Mouse (Mus musculus): Measurements from ENCODE around the gene Slc30a10.

The Slc30a10 gene

DNA sequence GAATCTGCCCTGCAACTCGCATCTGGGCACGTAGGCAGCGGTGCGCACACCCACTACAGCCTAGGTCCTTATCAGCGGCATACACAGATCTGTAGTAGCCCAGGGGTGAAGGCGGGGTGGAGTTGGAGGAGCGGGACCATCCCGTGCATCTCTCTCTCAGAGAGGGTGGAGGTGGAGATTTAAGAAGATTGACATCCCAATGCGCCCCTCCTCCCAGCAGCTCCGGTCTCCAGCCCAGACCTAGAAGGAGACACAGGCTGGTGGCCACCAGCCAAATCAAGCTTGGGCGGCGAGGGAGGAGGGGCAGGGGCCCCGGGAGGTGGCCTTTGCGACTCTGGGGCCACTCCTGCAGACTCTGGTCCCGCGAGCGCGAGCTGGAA lies at the start of gene Slc30a10:
Gene Slc30a10 (plus strand): TSS at position 274 of the 380 bp plus-strand sequence.
- DNase-seq (ENCODE audit: low read depth, low spot score) = peak; percentile 43

GRCm38 (mm10) chr1:185405921-185406320 lies 48.7 kb upstream of the Slc30a10 start:
- no peak for DNase-seq (ENCODE audit: low read depth, low spot score)

GRCm38 (mm10) chr1:185409831-185410230 lies 44.8 kb upstream of the Slc30a10 start:
- peak; percentile 8 for DNase-seq (ENCODE audit: low read depth, low spot score)

DNA sequence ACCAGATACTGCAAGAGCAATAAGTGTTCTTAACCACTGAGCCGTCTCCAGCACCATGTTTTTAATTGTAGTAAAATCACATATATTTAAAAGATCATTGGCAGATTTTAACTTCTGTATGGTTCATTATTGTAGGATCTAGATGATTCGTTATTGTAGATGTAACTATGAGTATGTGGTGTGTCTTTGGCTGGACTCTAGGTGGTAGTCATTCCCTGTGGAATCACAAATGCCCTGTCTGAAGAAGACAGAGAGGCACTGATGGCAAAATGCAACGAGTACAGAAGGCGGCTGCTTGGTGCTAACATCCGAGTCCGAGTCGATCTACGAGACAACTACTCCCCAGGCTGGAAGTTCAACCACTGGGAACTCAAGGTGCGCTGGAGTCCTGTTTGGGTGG lies 36.6 kb upstream of the Slc30a10 start:
- no peak for DNase-seq (ENCODE audit: low read depth, low spot score)

DNA sequence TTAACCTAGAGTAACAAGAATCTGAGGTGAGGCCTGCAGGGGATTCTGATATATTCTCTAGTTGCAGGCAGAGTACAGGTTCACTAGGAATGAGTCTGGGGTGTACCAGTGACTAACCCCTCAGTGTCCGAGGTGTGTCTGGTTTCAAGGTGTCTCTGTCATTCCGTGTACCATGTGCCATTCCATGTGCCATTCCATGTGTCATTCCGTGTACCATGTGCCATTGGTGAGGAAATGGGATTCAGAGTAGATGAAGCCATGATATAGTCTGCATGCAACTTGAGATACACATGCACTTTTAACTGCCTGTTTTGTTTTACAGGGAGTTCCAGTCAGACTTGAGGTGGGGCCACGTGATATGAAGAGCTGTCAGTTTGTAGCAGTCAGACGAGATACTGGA lies 34.8 kb upstream of the Slc30a10 start:
- DNase-seq (ENCODE audit: low read depth, low spot score) = no peak

DNA sequence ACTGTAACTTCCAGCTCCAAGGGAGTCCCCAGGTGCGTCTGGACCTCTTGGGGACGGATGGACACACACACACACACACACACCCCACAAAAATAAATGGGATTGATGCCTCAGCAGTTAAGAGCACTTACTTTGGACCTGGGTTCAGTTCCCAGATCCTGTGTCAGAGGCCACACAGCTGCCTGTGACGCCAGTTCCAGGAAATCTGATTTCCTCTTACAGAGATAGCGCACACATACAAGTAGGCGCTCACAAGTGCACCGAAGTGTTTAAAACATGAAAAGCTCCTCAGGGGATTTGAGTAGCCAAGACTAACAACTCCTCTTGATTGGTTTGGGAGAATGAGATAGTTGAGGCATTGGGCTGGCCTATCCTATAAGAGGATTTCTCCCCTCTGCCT lies 33.9 kb upstream of the Slc30a10 start:
- no peak for DNase-seq (ENCODE audit: low read depth, low spot score)

DNA sequence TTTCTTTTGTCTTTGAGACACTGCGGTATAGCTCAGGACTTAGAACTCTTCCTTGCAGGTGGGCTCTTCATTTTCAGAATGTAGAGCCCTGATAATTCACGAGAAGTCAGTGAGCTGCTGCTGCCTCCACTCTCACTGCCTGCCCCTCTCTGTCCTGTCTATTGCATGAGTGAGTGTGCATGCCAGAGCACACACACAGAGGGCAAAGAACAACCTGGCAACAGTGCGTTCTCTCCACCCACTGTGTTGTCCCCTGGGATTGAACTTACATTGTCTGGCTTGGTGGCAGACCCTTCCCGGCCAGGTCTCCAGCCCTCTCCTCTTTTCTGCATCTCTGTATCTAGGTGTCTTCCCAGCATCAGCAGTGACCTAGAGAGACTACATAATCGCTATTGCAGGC lies 28.1 kb upstream of the Slc30a10 start:
- DNase-seq (ENCODE audit: low read depth, low spot score) = no peak

DNA sequence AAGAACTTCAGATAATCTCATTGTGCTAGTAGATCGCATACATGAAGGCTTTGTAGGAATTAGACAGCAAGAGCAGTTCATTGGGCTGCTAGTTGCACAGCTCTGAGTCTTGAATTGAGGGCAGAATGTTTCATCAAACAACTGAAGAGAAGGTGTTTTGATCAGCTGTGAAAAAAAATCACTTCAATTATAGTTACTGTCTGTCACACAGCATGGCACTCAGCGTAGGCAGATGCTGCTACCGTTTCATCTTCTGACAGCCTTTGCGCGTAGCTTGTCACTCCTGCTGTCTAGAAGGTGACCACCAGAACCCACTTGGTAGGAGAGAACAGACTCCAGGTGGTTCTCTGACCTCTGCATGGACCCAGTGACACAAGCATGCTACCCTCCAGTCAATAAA lies 24.2 kb upstream of the Slc30a10 start:
- no peak for DNase-seq (ENCODE audit: low read depth, low spot score)

DNA sequence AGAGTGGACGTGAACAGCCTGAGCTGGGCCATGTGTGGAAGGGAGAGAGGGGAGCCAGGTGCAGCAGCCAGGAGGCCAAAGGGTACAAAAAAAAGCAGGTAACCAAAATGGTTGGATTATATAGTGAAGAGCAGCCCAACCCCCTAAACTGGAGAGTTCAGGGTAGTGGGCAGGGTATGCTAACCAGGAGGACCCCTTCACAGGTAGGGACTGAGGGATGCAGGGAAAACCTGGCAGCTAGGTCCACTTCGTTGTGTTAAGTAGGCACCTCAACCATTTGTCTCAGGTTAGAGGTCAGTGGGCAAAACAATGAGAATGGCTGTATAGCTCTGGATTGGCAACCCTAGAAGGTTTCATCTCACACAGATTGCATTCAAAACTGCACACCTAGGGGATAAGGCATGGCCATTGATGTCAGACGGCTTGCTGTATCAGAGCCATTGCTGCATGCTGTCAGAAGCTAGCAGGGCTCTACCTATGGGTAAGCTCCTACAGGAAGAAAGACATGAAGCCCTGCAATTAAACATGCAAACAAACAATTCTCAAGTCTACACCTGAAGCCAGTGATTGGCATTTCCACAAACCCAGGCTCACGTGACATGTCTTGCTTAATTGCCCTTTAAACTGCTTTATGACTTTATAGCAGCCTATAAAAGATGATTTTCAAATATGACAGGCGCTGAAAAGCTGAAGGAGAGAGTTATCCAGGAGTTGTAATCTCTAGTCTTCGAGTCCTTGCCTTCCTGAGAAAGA lies 23.2 kb upstream of the Slc30a10 start:
- DNase-seq (ENCODE audit: low read depth, low spot score) = no peak

GRCm38 (mm10) chr1:185431998-185432317 lies 22.7 kb upstream of the Slc30a10 start:
- DNase-seq (ENCODE audit: low read depth, low spot score) = no peak

DNA sequence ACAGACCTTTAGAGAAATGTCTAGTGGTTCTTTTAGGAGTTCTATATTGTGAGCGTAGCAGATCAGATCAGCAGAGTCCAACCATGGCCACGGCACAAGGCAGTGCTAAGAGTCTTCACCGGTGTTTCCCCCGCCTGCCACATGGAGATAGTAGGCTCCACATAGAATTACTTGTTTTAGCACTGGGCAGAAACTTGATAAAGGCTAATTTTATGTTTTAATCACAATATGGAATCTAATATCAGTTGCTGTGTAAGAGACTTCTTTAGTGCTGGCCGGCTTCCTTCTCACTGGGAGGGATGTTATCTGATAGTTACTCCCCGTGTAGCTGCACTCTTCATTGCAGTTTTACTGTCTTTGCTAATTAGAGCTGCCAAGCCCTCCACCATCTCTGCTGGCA lies 21.5 kb upstream of the Slc30a10 start:
- no peak for DNase-seq (ENCODE audit: low read depth, low spot score)

DNA sequence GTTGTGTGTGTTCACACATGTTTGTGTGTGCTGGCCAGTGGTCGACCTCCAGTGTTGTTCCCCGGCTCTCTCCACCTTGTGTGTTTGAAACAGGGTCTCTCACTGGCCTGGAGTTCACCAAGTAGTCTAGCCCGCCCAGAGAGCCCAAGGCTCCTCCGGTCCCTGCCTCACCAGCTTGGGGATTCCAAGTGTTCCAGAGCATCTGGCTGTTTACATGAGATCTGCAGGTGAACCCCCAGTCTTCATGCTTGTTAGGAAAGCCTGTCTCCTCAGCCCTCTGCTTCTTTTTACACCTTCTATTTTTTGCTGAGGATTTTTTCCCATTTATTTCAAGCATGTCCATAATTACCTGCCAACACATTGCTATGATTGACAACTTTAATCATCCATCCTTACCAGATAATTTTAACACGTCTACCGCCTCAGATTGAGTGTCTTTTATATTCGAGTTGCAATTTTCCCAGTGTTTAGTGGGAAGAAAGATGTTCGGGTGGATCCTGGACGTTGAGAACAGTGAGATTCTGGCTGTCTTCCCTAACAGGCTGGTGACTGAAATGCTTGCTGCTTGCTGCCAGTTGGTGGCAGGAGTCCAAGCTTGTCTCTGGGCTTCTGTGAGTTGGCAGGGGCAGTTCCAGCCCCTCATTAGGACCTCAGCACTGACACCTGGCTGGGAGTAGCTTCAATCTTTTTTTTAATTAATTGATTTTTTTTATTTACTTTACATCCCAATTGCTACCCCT lies 15.6 kb upstream of the Slc30a10 start:
- DNase-seq (ENCODE audit: low read depth, low spot score) = no peak

- DNase-seq (ENCODE audit: low read depth, low spot score) = no peak
Measured at GRCm38 (mm10) chr1:185441703-185442472, 12.8 kb upstream of the Slc30a10 start.

GRCm38 (mm10) chr1:185448936-185449335 lies 5.7 kb upstream of the Slc30a10 start:
- no peak for DNase-seq (ENCODE audit: low read depth, low spot score)

DNA sequence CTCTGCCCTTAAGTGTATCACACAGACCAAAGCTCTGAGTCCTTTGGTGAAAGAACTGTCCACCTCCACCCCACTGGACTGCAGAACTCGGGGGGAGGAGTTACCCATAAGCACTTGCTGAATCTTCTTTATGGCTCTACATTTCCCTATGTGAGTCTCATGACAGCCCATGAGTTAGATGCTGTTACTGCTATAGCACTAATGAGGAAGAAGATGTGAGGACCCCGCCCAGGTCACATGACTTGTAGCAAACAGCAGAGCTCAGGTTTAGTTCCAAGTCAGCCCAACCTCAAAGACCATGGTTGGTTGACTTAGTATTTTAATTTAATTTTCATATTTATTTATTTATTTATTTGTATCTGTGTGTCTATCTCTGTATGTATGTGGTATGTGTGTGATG lies 4.9 kb upstream of the Slc30a10 start:
- DNase-seq (ENCODE audit: low read depth, low spot score) = no peak

GRCm38 (mm10) chr1:185451077-185451476 lies 3.6 kb upstream of the Slc30a10 start:
- no peak for DNase-seq (ENCODE audit: low read depth, low spot score)

GRCm38 (mm10) chr1:185451495-185451894 lies 3.2 kb upstream of the Slc30a10 start:
- DNase-seq (ENCODE audit: low read depth, low spot score) = no peak

- DNase-seq (ENCODE audit: low read depth, low spot score) = no peak
Measured at GRCm38 (mm10) chr1:185452461-185452860, 2.2 kb upstream of the Slc30a10 start.

GRCm38 (mm10) chr1:185454144-185454543 lies 504 bp upstream of the Slc30a10 start:
- no peak for DNase-seq (ENCODE audit: low read depth, low spot score)

- peak; percentile 42 for DNase-seq (ENCODE audit: low read depth, low spot score)
Measured at GRCm38 (mm10) chr1:185454955-185455701, 480 bp downstream of the Slc30a10 start.

DNA sequence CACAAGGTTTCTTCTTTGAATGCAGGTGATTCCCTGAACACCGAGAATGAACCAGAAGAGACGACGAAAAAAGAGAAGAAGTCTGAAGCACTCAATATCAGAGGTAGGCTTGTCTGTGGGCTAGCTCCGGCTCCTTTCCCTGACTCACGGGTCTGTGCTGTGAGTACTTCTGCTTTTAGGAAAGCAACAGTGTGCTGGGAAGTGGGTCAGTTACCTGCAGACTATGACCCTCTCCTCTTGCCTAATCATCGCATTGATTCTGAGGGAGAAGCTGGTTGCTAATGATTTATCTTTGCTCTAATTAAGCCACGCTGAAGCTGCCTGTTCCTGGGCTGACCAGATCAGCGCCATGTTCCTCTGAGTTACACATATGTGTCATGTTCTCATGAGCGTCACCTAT lies 1.7 kb downstream of the Slc30a10 start:
- DNase-seq (ENCODE audit: low read depth, low spot score) = no peak

DNA sequence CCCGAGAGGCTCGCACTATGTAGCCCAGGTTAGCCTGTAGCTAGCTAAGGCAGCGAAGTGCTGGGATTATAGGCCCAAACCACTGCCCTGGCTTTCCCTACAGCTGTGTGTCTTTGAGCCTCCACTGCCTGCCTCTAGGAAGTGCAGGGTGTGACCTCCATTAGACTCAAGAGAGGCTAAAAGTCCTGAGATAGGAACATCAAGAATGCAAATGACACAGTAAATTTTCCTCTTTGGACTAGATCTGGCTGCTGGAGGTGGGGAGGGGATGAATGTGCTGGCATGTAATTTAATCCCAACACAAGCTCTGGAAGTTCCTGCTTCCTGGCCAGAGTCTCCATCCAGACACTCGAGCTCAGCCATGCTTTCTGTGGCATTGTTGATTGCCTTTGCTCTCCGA lies 5.4 kb downstream of the Slc30a10 start:
- DNase-seq (ENCODE audit: low read depth, low spot score) = no peak
